Mouse (Mus musculus) embryonic facial prominence, embryonic 14.5 days (tissue): Measurements from ENCODE around the gene Triobp. TPM values are rescaled to one million over a fixed set of nuclear protein-coding genes. Genes with fewer than 3 reads are reported as not detected.

Experiments used
- ATAC-seq: fragments of 200-750 bp; cut with Nextera tagmentation; 2 replicates; pipeline ENCODE4 v1.8.0; 2017; ENCODE audit warnings: low read depth, moderate number of reproducible peaks, moderate TSS enrichment
- DNase-seq: peaks from one replicate; pipeline ENCODE4 v3.0.0-alpha.2; 2015; ENCODE audit warnings: low spot score
- H3K27ac ChIP-seq: fragments of 300-500 bp; sonication (generic); replicated peaks from 2 replicates; pipeline ENCODE4 v1.5.1; 2014; ENCODE audit warnings: low read depth, mild to moderate bottlenecking, low read length, moderate library complexity
- H3K27me3 ChIP-seq: fragments of 300-500 bp; sonication (generic); replicated peaks from 2 replicates; pipeline ENCODE4 v1.6.1; 2014; ENCODE audit warnings: low read length; ENCODE audit not compliant: control insufficient read depth, insufficient read depth
- H3K36me3 ChIP-seq: fragments of 300-500 bp; sonication (generic); 2 replicates; pipeline ENCODE4 v1.6.1; 2014; ENCODE audit warnings: low read length, mixed read lengths; ENCODE audit not compliant: control insufficient read depth, insufficient read depth
- H3K4me1 ChIP-seq: fragments of 300-500 bp; sonication (generic); 2 replicates; pipeline ENCODE4 v1.6.1; 2014; ENCODE audit warnings: antibody characterized with exemption, low read length; ENCODE audit not compliant: control insufficient read depth, insufficient read depth
- H3K4me2 ChIP-seq: fragments of 300-500 bp; sonication (generic); 2 replicates; pipeline ENCODE4 v1.6.1; 2014; ENCODE audit warnings: low read depth, mild to moderate bottlenecking, low read length, moderate library complexity, mixed read lengths
- H3K4me3 ChIP-seq: fragments of 300-500 bp; sonication (generic); 2 replicates; pipeline ENCODE4 v1.5.1; 2014; ENCODE audit warnings: low read depth, mild to moderate bottlenecking, low read length
- H3K9ac ChIP-seq: fragments of 300-500 bp; sonication (generic); 2 replicates; pipeline ENCODE4 v1.6.1; 2014; ENCODE audit warnings: low read depth, mild to moderate bottlenecking, low read length, moderate library complexity, mixed read lengths
- H3K9me3 ChIP-seq: fragments of 300-500 bp; sonication (generic); 2 replicates; pipeline ENCODE4 v1.6.1; 2016; ENCODE audit warnings: low read length; ENCODE audit not compliant: control insufficient read depth
- WGBS: fragments of 180-500 bp; shearing (Covaris S2); extraction: QIAGEN DNeasy Blood & Tissue Kit; methylation state at CpG from one replicate; pipeline ENCODE4 v1.1.7; 2014; 5-methylcytosine and 5-hydroxymethylcytosine counted together
- polyA plus RNA-seq: library from polyadenylated mRNA; unstranded; fragments of >200 nt; fragmentation: Nextera tagmentation; extraction: Ambion mirVana; gene quantifications from 2 replicates; pipeline ENCODE4 v1.2.1, GENCODE M21; 2014

Triobp gene
- polyA plus RNA-seq, 1 experiment from 2014 or later: 46.2 TPM

DNA sequence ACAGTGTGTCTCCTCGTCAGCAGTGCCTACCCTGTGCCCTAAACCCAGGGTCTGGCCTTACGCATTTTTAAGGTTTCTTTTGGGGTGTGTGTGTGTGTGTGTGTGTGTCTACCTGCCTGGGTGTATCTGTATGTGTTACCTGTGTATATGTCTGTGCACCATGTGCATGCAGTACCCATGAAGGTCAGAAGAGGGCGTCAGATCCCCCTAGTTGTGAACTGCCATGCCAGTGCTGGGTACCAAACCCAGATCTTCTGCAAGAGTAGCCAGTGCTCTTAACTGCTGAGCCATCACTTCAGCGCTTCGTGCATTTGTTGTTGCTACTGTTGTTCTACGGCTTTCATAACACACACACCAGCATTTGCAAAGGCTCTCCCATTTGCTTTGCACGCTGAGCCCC is 44.7 kb downstream of the Triobp start:
- H3K9me3 ChIP-seq: no peaks in the 10 kb centered on the region
- DNase-seq (no peak), ATAC-seq (no peak)
- no peak overlapping the region for H3K4me2 ChIP-seq
- H3K36me3 ChIP-seq: peaks cover 84% of the 10 kb centered on the region
- H3K4me3 ChIP-seq: no peak overlapping the region
- peaks cover 12% of the 10 kb centered on the region for H3K4me1 ChIP-seq
- H3K27me3 ChIP-seq: no peaks in the 10 kb centered on the region
- no peak overlapping the region for H3K9ac ChIP-seq
- H3K27ac ChIP-seq: no peak overlapping the region
- WGBS: 90% methylated on average over 7 of the region's 7 CpGs

DNA sequence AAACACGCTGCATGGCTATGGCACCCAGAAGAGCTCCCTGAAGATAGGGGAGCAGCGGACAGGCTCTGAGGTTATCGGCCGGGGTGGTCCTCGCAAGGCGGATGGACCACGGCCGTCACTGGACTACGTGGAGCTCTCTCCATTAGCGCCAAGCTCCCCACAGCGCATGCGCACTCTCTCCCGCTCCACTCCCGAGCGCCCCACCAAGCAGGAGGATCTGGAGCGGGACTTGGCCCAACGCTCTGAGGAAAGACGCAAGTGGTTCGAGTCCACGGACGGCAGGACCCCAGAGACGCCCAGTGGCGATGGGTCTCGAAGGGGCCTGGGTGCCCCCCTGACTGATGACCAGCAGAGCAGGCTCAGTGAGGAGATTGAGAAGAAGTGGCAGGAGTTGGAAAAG is 45.4 kb downstream of the Triobp start:
- WGBS: 93% methylated on average over 24 of the region's 24 CpGs
- Histone ChIP-seq H3K36me3 (peaks cover 90% of the 10 kb centered on the region), H3K9me3 (no peaks in the 10 kb centered on the region), H3K4me1 (peaks cover 8% of the 10 kb centered on the region), H3K9ac (no peak overlapping the region), H3K4me2 (no peak overlapping the region), H3K27ac (no peak overlapping the region), H3K4me3 (no peak overlapping the region), H3K27me3 (no peaks in the 10 kb centered on the region)
- ATAC-seq (no peak), DNase-seq (no peak)

- DNase-seq: no peak
- Histone ChIP-seq H3K36me3 (peaks cover 91% of the 10 kb centered on the region), H3K4me2 (no peak overlapping the region), H3K4me3 (no peak overlapping the region), H3K27ac (no peak overlapping the region), H3K9me3 (no peaks in the 10 kb centered on the region), H3K4me1 (no peaks in the 10 kb centered on the region), H3K27me3 (no peaks in the 10 kb centered on the region), H3K9ac (no peak overlapping the region)
- 93% methylated on average over 4 of the region's 4 CpGs for WGBS
- no peak for ATAC-seq
Observed at GRCm38 (mm10) chr15:78995916-78996315, 48.4 kb downstream of the Triobp start.

- WGBS: 74% methylated on average over 3 of the region's 3 CpGs
- no peak overlapping the region for H3K4me2 ChIP-seq
- H3K4me3 ChIP-seq: no peak overlapping the region
- ATAC-seq (no peak), DNase-seq (no peak)
- no peaks in the 10 kb centered on the region for H3K27me3 ChIP-seq
- no peaks in the 10 kb centered on the region for H3K9me3 ChIP-seq
- H3K4me1 ChIP-seq: no peaks in the 10 kb centered on the region
- no peak overlapping the region for H3K9ac ChIP-seq
- H3K27ac ChIP-seq: no peak overlapping the region
- H3K36me3 ChIP-seq: peaks cover 91% of the 10 kb centered on the region
Observed at GRCm38 (mm10) chr15:78996663-78997062, 49.1 kb downstream of the Triobp start.

- WGBS: 54% methylated on average over 8 of the region's 8 CpGs
- ATAC-seq (peak; percentile 48; the same call in 1 of the 2 replicates), DNase-seq (peak; percentile 67)
- Histone ChIP-seq H3K4me3 (no peak overlapping the region), H3K9ac (0 out of 2 replicates have a peak overlapping the region, but pooled peaks have one; percentile 5), H3K4me1 (no peaks in the 10 kb centered on the region), H3K27me3 (no peaks in the 10 kb centered on the region), H3K4me2 (no peak overlapping the region), H3K36me3 (peaks cover 91% of the 10 kb centered on the region), H3K9me3 (no peaks in the 10 kb centered on the region), H3K27ac (peak overlapping the region; percentile 61)
Observed at GRCm38 (mm10) chr15:78998348-78998747, 50.8 kb downstream of the Triobp start.

DNA sequence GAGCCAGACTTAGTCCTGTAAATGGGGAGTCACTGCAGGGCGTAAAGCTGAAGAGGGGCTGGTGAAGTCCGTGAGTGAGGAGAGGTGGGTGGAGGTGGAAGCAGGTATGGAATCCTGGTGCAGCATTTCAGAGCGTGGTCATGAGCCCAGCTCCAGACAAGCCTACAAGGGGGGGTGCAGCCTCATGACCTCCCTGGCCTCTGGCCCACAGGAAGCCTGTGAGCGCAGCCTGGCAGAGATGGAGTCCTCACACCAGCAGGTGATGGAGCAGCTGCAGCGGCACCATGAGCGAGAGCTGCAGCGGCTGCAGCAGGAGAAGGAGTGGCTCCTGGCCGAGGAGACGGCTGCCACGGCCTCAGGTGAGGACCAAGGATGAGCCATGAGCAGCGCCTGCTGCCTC is 52.1 kb downstream of the Triobp start:
- H3K9me3 ChIP-seq: no peaks in the 10 kb centered on the region
- no peak overlapping the region for H3K4me2 ChIP-seq
- H3K4me1 ChIP-seq: no peaks in the 10 kb centered on the region
- no peak overlapping the region for H3K4me3 ChIP-seq
- H3K36me3 ChIP-seq: peaks cover 91% of the 10 kb centered on the region
- H3K27me3 ChIP-seq: no peaks in the 10 kb centered on the region
- H3K9ac ChIP-seq: no peak overlapping the region
- ATAC-seq (no peak), DNase-seq (no peak)
- 78% methylated on average over 11 of the region's 11 CpGs for WGBS
- no peak overlapping the region for H3K27ac ChIP-seq

DNA sequence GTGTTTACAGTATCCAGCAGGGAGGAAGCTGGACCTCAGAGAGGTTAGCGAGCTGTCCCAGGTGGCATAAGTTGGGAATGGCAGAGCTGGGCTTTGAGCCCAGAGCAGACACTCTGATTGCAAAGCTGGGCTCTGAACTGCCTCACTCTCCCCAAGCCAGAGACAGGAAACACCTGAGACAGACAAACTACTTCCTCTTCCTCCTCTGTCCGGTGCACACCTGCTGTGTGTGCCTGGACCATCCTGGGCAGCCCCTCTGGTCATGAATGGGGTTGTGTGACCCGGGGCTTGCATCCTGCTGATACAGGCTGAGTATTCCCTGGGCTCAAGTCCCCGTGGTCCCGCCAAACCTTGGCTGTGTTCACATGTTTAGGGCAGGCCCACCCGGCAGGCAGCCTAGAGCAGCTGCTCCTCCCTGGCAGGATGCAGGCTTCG is 52.9 kb downstream of the Triobp start:
- no peak for DNase-seq
- no peak overlapping the region for H3K4me3 ChIP-seq
- ATAC-seq: no peak
- H3K9me3 ChIP-seq: no peaks in the 10 kb centered on the region
- peaks cover 91% of the 10 kb centered on the region for H3K36me3 ChIP-seq
- H3K27me3 ChIP-seq: no peaks in the 10 kb centered on the region
- H3K27ac ChIP-seq: no peak overlapping the region
- 74% methylated on average over 7 of the region's 7 CpGs for WGBS
- no peaks in the 10 kb centered on the region for H3K4me1 ChIP-seq
- H3K4me2 ChIP-seq: no peak overlapping the region
- H3K9ac ChIP-seq: no peak overlapping the region

DNA sequence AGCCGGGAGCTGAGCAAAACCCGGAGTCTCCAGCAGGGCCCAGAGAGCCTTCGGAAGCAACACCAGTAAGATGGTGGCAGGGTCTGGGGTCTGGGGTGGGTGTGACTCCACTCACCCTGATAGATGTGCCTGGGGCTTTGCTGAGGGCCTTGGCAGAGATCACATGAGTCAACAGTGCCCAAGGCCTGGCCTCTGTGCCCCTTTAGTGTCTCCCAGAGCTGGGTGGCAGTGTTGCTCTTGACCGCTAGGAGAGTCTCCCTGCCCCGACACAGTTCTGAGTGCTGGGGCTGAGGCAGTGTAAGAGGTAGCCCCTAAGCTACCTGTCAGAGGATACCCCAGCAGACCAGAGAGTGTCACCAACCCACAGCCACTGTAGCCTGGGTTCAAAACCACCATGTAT is 54.0 kb downstream of the Triobp start:
- ATAC-seq (no peak), DNase-seq (no peak)
- Histone ChIP-seq H3K9ac (no peak overlapping the region), H3K4me2 (no peak overlapping the region), H3K4me1 (no peaks in the 10 kb centered on the region), H3K27me3 (no peaks in the 10 kb centered on the region), H3K9me3 (no peaks in the 10 kb centered on the region), H3K36me3 (peaks cover 90% of the 10 kb centered on the region), H3K4me3 (no peak overlapping the region), H3K27ac (no peak overlapping the region)
- 88% methylated on average over 3 of the region's 5 CpGs for WGBS

GRCm38 (mm10) chr15:79002036-79002435 is 54.5 kb downstream of the Triobp start:
- no peak overlapping the region for H3K9ac ChIP-seq
- peaks cover 92% of the 10 kb centered on the region for H3K36me3 ChIP-seq
- DNase-seq: no peak
- no peaks in the 10 kb centered on the region for H3K9me3 ChIP-seq
- H3K4me3 ChIP-seq: no peak overlapping the region
- no peak overlapping the region for H3K4me2 ChIP-seq
- 61% methylated on average over 12 of the region's 19 CpGs for WGBS
- no peaks in the 10 kb centered on the region for H3K27me3 ChIP-seq
- ATAC-seq: no peak
- H3K27ac ChIP-seq: no peak overlapping the region
- H3K4me1 ChIP-seq: no peaks in the 10 kb centered on the region
